Mouse (Mus musculus) liver, embryonic 14.5 days (tissue): ENCODE data around the gene Pramef25. TPM values are rescaled to one million over a fixed set of nuclear protein-coding genes. Genes with fewer than 3 reads are reported as not detected.
"Not testable (repeated sequence)": the region's sequence is repeated elsewhere in the genome, so short reads cannot be mapped to it uniquely, and the experiment has no call there.

Experiments used
- ATAC-seq: fragments of 200-750 bp; cut with Nextera tagmentation; 2 replicates; pipeline ENCODE4 v1.8.0; 2017; ENCODE audit warnings: moderate number of reproducible peaks, mild to moderate bottlenecking, moderate library complexity; ENCODE audit not compliant: insufficient read depth
- DNase-seq, 3 experiments: peaks; one replicate each; pipeline ENCODE4 v3.0.0-alpha.2; 2012 to 2013; ENCODE audit warnings: low read depth in 3 of 3, low spot score in 3 of 3
- H3K27ac ChIP-seq: fragments of 300-500 bp; sonication (generic); 2 replicates; pipeline ENCODE4 v1.5.1; 2014; ENCODE audit warnings: moderate library complexity, mild to moderate bottlenecking, control low read depth, inconsistent platforms
- H3K27me3 ChIP-seq: fragments of 300-500 bp; sonication (generic); 2 replicates; pipeline ENCODE4 v1.6.1; 2014; ENCODE audit warnings: mild to moderate bottlenecking, low read length, moderate library complexity; ENCODE audit not compliant: control insufficient read depth, insufficient read depth
- H3K36me3 ChIP-seq: fragments of 300-500 bp; sonication (generic); replicated peaks from 2 replicates; pipeline ENCODE4 v1.6.1; 2014; ENCODE audit warnings: low read depth; ENCODE audit not compliant: control insufficient read depth, insufficient read depth
- H3K4me1 ChIP-seq, 2 experiments: fragments of 200-500 bp in 1 of 2; fragments of 300-500 bp in 1 of 2; sonication (generic) in 1 of 2; replicated peaks; 2 replicates each; pipeline ENCODE4 v1.6.1; 2012 to 2014; ENCODE audit warnings: antibody characterized with exemption in 1 of 2, inconsistent platforms in 1 of 2, low read length in 1 of 2; ENCODE audit not compliant: control insufficient read depth in 2 of 2, insufficient read depth in 2 of 2
- H3K4me2 ChIP-seq: fragments of 300-500 bp; sonication (generic); 2 replicates; pipeline ENCODE4 v1.6.1; 2014; ENCODE audit warnings: low read depth, mild to moderate bottlenecking, control low read depth, moderate library complexity
- H3K4me3 ChIP-seq, 2 experiments: fragments of 200-500 bp in 1 of 2; fragments of 300-500 bp in 1 of 2; sonication (generic) in 1 of 2; 2 replicates each; pipeline ENCODE4 v1.5.1; 2012 to 2014; ENCODE audit warnings: low read depth in 2 of 2, low read length in 2 of 2, mild to moderate bottlenecking in 2 of 2, control low read depth in 1 of 2, inconsistent platforms in 1 of 2, moderate library complexity in 1 of 2; ENCODE audit not compliant: insufficient read depth in 1 of 2
- H3K9ac ChIP-seq: fragments of 300-500 bp; sonication (generic); replicated peaks from 2 replicates; pipeline ENCODE4 v1.6.1; 2014; ENCODE audit warnings: mild to moderate bottlenecking, control low read depth, moderate library complexity
- H3K9me3 ChIP-seq: fragments of 300-500 bp; sonication (generic); 2 replicates; pipeline ENCODE4 v1.6.1; 2016; ENCODE audit warnings: low read length, mixed read lengths; ENCODE audit not compliant: control insufficient read depth
- WGBS: fragments of 180-500 bp; shearing (Covaris S2); extraction: QIAGEN DNeasy Blood & Tissue Kit; methylation state at CpG from one replicate; pipeline ENCODE4 v1.1.7; 2014; ENCODE audit not compliant: insufficient replicate concordance; 5-methylcytosine and 5-hydroxymethylcytosine counted together
- polyA plus RNA-seq, 2 experiments: library from polyadenylated mRNA; depleted of rRNA in 1 of 2; stranded (reverse) in 1 of 2; unstranded in 1 of 2; fragments of >200 nt; fragmentation: Nextera tagmentation in 1 of 2; extraction: Ambion mirVana in 1 of 2; gene quantifications; 2 replicates each; pipeline versions ENCODE4 v1.2.1 to v1.2.3; 2012 to 2014

Pramef25 gene
- not detected in 2 replicates for polyA plus RNA-seq (2012; rRNA removed)
- polyA plus RNA-seq (2014; fragmentation: Nextera tagmentation; extraction: Ambion mirVana), result not detected in 2 replicates

DNA sequence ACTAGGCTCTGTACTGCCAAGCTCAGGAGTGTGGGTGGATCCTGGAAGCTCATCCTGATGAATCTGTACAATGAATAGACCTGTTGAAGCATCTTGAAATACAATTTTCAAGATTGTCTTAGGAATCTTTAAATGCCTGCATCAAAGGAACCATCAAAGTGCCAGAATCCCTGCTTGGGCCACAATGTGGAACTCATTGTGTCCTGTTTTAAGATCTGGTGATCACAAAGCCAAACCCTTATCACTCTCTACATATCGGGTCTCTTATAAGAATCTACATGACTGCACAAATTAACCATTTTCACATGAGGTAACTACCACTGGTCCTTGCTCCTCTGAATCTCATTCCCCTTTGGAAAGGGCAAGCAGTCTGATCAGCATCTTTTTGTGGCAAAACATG is at the start of gene Pramef25:
Gene Pramef25, minus strand, starts transcription at position 101 of the 400 bp plus-strand sequence.
- not testable (repeated sequence) for DNase-seq, H3K27me3 ChIP-seq, ATAC-seq, H3K4me1 ChIP-seq, H3K4me2 ChIP-seq, H3K27ac ChIP-seq, H3K9ac ChIP-seq, H3K9me3 ChIP-seq, H3K4me3 ChIP-seq, H3K36me3 ChIP-seq
- WGBS, result 56% methylated on average over 1 of the region's 1 CpGs

DNA sequence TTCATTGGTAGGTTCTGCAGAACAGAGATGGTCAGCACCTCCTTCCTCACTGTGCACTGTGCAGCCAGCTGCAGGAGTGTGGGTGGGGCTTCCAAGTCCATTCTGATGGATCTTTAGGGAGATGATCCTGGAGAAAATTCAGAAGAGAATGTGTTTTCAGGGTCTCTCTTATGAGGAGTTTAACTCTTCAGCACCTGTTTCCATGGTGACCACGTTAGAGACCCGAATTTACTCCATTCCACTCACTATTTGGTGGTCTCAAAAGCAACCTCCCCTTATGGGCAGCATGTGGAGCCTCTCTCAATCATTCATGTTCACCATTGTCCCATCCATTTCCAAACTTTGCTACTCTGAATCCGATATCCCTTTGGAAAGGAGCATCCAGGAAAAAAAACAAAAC is 43.5 kb upstream of the Pramef25 start, which contains the start of gene Pramef17:
Gene Pramef17, minus strand, starts transcription at position 101 of the 400 bp plus-strand sequence.
- not testable (repeated sequence) for H3K4me1 ChIP-seq, H3K27me3 ChIP-seq, H3K9me3 ChIP-seq, H3K4me2 ChIP-seq, H3K4me3 ChIP-seq, H3K36me3 ChIP-seq, DNase-seq, H3K27ac ChIP-seq, ATAC-seq, H3K9ac ChIP-seq
- 40% methylated on average over 3 of the region's 3 CpGs for WGBS

DNA sequence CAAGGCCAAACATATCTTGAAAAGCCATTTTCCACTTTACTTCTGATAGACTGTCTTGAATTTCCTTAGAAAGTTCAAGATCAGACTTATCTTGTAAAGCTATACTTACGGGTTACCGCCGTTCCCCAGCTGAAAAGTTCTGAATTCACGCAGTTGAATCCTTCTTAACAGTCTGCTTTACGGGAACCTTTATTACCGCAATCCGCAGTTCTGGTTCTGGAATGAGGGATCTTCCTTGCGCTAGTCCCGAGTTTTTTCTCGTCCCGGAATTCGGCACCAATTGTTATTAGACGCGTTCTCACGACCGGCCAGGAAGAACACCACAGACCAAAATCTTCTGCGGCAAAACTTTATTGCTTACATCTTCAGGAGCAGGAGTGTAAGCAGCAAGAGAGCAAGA is 37.3 kb upstream of the Pramef25 start:
- H3K9me3 ChIP-seq, DNase-seq, H3K36me3 ChIP-seq, H3K4me1 ChIP-seq, ATAC-seq, H3K27me3 ChIP-seq, H3K27ac ChIP-seq, H3K4me3 ChIP-seq, H3K4me2 ChIP-seq, H3K9ac ChIP-seq: not testable (repeated sequence)
- WGBS, result 85% methylated on average over 12 of the region's 17 CpGs

DNA sequence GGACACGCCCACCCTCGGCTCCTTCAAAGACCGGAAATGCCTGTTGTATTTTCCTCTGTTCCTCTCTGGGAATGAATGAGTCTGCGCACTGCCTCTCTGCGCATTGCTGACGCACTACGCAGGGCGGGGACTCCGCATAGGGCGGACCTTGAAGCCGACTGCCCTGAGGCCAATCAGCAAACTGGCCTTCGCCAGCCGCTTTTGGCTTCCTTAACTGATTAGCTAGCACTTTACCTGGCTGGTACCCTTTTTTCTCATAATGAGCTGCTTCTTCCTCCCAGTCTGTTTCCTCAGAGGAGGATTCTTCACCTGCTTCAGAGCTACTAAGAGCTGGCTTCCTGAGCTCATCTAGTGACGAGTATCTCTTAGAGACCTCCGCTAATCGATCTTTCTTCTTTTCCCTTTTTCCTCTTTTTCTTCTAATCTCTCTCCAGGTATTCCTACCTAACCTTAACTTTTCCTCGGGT is 36.7 kb upstream of the Pramef25 start:
- ATAC-seq, H3K27ac ChIP-seq, H3K36me3 ChIP-seq, H3K4me2 ChIP-seq, H3K4me3 ChIP-seq, H3K9ac ChIP-seq, H3K9me3 ChIP-seq, H3K27me3 ChIP-seq, DNase-seq, H3K4me1 ChIP-seq: not testable (repeated sequence)
- WGBS, result 75% methylated on average over 3 of the region's 17 CpGs

DNA sequence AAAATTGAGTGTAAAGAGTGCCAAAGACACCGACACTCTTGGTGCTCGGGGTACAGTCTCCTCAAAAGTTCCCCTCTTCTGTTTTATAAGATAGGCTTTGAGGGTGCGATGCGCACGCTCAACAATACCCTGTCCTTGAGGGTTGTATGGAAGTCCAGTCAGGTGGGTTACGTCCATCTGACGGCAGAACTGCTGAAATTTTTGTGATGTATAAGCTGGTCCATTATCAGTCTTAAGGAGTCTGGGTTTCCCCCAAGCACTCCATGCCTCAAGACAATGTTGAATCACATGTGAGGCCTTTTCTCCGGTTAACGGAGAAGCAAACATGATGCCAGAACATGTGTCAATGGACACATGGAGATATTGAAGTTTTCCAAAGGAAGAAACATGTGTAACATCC is 34.9 kb upstream of the Pramef25 start:
- H3K27ac ChIP-seq, H3K36me3 ChIP-seq, DNase-seq, H3K9ac ChIP-seq, H3K4me3 ChIP-seq, H3K9me3 ChIP-seq, ATAC-seq, H3K4me1 ChIP-seq, H3K27me3 ChIP-seq, H3K4me2 ChIP-seq: not testable (repeated sequence)
- WGBS, result 83% methylated on average over 2 of the region's 9 CpGs

DNA sequence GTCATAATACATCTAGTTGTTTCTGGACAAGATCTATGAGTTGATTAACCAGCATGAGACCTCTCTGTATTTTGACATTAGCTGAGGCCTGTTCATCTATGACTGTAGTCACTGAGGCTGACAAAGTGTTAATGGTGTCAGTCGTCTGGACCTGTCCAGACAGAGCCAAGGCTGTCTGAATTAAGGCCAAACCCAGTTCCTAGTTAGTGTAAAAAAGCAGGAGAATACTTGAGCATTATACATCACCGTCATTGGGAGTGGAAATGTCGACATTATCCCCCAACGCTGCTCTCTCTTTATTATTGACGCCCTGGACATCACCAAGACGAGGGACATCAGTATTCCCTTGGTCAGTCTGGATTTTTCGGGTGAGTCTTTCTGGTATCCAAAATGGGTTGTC is 34.3 kb upstream of the Pramef25 start:
- not testable (repeated sequence) for H3K27me3 ChIP-seq, DNase-seq, ATAC-seq, H3K4me3 ChIP-seq, H3K9me3 ChIP-seq, H3K27ac ChIP-seq, H3K9ac ChIP-seq, H3K36me3 ChIP-seq, H3K4me2 ChIP-seq, H3K4me1 ChIP-seq
- WGBS, result no CpG with 5 or more reads among the region's 7 CpGs

DNA sequence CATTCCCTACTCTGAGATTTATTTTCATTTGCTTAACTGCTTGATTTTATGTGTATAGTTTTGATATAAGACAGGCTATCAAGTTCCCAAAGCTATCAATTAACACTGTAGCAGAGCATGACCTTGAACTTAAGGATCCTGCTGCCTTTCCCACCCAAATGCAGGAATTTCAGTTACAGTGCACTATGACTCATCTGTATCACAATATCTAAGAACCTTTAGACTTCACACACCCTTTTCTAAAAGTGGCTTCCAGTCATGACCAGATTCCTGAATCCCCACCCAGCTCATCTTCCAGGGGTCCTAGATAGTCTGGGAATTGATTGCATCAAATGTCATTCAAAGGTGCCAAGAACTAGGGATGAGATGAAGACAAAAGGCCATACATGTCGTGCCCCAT is 32.6 kb upstream of the Pramef25 start:
- no CpG with 5 or more reads among the region's 1 CpGs for WGBS

DNA sequence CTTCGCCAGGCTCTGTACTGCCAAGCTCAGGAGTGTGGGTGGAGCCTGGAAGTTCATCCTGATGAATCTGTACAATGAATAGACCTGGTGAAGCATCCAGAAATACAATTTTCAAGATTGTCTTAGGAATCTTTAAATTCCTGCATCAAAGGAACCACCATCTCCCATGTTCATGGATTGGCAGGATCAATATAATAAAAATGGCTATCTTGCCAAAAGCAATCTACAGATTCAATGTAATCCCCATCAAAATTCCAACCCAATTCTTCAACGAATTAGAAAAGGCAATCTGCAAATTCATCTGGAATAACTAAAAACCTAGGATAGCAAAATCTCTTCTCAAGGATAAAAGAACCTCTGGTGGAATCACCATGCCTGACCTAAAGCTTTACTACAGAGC is 16.0 kb upstream of the Pramef25 start, which contains the start of gene Gm13101:
Gene Gm13101, minus strand, starts transcription at position 101 of the 400 bp plus-strand sequence.
- ATAC-seq, H3K27me3 ChIP-seq, H3K4me1 ChIP-seq, H3K9ac ChIP-seq, H3K9me3 ChIP-seq, DNase-seq, H3K27ac ChIP-seq, H3K4me2 ChIP-seq, H3K4me3 ChIP-seq, H3K36me3 ChIP-seq: not testable (repeated sequence)
- WGBS, result 30% methylated on average over 2 of the region's 2 CpGs

More for the DNA sequence above, 32.6 kb upstream of the Pramef25 start:
- H3K4me2 ChIP-seq, H3K9ac ChIP-seq, H3K36me3 ChIP-seq, H3K4me3 ChIP-seq, ATAC-seq, H3K9me3 ChIP-seq, H3K27ac ChIP-seq, H3K4me1 ChIP-seq, H3K27me3 ChIP-seq, DNase-seq: not testable (repeated sequence)
